Mouse (Mus musculus): ENCODE data around the gene Camsap2. TPM values are rescaled to one million over a fixed set of nuclear protein-coding genes. Genes with fewer than 3 reads are reported as not detected.

Camsap2 gene
- polyA plus RNA-seq, 1 experiment: 10.4 TPM

DNA sequence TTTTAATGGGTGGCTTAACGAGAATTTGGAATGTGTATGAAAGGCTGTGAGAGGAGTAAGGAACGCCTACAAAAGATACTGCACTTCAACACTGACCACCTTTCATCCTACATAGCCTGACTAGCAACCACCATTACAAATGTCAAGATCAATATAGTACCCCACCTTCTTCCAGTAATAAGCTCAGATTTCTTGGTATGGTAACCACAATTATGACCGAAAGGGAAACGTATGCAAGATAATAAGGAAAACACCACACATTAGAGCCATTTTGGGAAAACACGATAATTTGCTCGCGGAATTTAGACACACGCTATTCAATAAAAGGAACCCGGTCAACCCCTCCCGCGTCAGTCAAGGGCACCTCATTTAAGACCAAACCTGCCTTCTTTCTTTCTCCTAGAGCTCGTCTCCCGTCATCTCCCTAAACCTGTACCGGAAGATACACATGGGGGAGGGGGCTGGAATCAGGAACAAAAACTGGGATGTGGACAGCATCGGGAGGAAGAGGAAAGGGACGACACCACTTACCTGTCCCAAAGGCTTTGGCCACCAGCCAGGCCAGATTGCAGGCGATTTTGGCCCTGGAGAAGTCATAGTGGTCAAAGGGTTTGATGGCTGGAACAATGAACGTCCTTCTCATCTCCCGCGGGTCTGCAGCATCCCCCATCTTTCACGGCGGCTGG lies 993 bp downstream of the Camsap2 start:
- Histone ChIP-seq H3K4me3 (ENCODE audit: control insufficient read depth, low read depth, low read length) (peak overlapping the region; percentile 95), H3K36me3 (ENCODE audit: control insufficient read depth, insufficient read depth, low read length) (no peaks in the 10 kb centered on the region), H3K27me3 (ENCODE audit: control insufficient read depth, insufficient read depth, low read length) (no peaks in the 10 kb centered on the region), H3K4me1 (ENCODE audit: control insufficient read depth, insufficient read depth, low read length) (peaks cover 2% of the 10 kb centered on the region), H3K27ac (ENCODE audit: control insufficient read depth, insufficient read depth, low read depth, low read length) (peak overlapping the region; percentile 92)
- TF ChIP-seq CTCF (IDR thresholded peaks at IDR 0.05; ENCODE audit: control insufficient read depth, insufficient read depth, insufficient replicate concordance, low read depth, low read length) (no peak), POLR2A (IDR thresholded peaks at IDR 0.05; ENCODE audit: control insufficient read depth, low read depth, low read length) (no peak)

DNA sequence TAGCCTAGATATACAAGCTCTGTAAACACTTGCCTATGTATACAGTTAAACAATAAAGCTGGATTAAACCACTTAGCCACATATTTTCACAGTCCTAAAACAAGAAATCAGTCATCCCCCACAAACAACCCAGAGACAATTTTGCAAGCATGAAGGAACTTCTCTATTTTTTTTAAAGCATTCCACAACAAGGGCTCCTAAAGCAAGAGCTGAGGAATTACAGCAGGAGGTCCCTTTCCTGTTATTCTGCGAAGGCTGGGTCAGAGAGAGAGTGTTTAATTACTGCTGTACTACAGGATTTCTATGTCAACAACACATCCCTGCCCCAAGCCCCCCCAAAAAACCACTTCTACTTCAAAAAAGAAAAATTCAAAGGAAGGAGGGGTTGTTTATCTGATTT lies 1.6 kb downstream of the Camsap2 start:
- peak overlapping the region; percentile 16; the same call in 1 of the 2 replicates for H3K27ac ChIP-seq (ENCODE audit: control insufficient read depth, insufficient read depth, low read depth, low read length)
- TF ChIP-seq POLR2A (IDR thresholded peaks at IDR 0.05; ENCODE audit: control insufficient read depth, low read depth, low read length) (no peak), CTCF (IDR thresholded peaks at IDR 0.05; ENCODE audit: control insufficient read depth, insufficient read depth, insufficient replicate concordance, low read depth, low read length) (no peak)
- peaks cover 2% of the 10 kb centered on the region for H3K4me1 ChIP-seq (ENCODE audit: control insufficient read depth, insufficient read depth, low read length)
- no peaks in the 10 kb centered on the region for H3K36me3 ChIP-seq (ENCODE audit: control insufficient read depth, insufficient read depth, low read length)
- H3K4me3 ChIP-seq (ENCODE audit: control insufficient read depth, low read depth, low read length): peak overlapping the region; percentile 57; the same call in 1 of the 2 replicates
- no peaks in the 10 kb centered on the region for H3K27me3 ChIP-seq (ENCODE audit: control insufficient read depth, insufficient read depth, low read length)

DNA sequence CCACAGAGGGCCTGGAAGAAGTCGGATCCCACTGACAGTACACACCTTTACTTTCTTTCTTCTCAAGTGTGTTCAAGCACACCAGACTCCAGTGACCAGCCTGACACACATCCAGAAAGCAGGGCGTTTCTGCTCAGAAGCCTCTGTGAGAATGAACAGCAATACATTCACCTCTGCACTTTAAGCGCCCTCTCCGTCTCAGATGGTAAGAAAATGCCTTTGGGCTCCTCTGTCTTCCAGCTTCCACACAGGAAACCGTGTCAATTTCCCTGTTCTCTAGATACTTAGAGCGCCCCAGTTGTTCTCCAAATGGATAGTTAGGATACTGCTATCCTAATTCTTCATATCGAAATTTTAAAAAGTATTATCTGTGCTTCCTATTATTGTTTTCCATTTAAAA lies 2.2 kb downstream of the Camsap2 start:
- Histone ChIP-seq H3K27me3 (ENCODE audit: control insufficient read depth, insufficient read depth, low read length) (no peaks in the 10 kb centered on the region), H3K36me3 (ENCODE audit: control insufficient read depth, insufficient read depth, low read length) (no peaks in the 10 kb centered on the region), H3K4me3 (ENCODE audit: control insufficient read depth, low read depth, low read length) (peak overlapping the region; percentile 71), H3K4me1 (ENCODE audit: control insufficient read depth, insufficient read depth, low read length) (peaks cover 2% of the 10 kb centered on the region), H3K27ac (ENCODE audit: control insufficient read depth, insufficient read depth, low read depth, low read length) (no peak overlapping the region)
- TF ChIP-seq CTCF (IDR thresholded peaks at IDR 0.05; ENCODE audit: control insufficient read depth, insufficient read depth, insufficient replicate concordance, low read depth, low read length): no peak
- TF ChIP-seq POLR2A (IDR thresholded peaks at IDR 0.05; ENCODE audit: control insufficient read depth, low read depth, low read length): no peak

DNA sequence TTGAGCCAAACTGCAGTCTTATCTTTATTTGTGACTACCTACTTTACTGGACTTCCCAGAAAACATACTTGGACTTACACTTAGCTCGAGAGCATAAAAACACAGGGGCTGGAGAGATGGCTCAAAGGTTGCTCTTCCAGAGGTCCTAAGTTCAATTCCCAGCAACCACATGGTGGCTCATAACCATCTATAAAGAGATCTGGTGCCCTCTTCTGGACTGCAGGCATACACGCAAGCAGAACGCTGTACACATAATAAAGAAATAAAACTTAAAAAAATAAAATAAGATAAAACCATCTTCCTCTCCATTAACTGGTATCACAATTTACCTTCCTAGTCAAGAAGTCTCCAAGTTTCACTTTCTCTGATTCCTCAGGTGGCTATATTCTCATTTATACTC lies 5.4 kb downstream of the Camsap2 start:
- Histone ChIP-seq H3K27ac (ENCODE audit: control insufficient read depth, insufficient read depth, low read depth, low read length) (no peak overlapping the region), H3K4me3 (ENCODE audit: control insufficient read depth, low read depth, low read length) (no peak overlapping the region), H3K4me1 (ENCODE audit: control insufficient read depth, insufficient read depth, low read length) (no peaks in the 10 kb centered on the region; the same call in 1 of the 2 replicates), H3K27me3 (ENCODE audit: control insufficient read depth, insufficient read depth, low read length) (no peaks in the 10 kb centered on the region), H3K36me3 (ENCODE audit: control insufficient read depth, insufficient read depth, low read length) (no peaks in the 10 kb centered on the region)
- TF ChIP-seq POLR2A (IDR thresholded peaks at IDR 0.05; ENCODE audit: control insufficient read depth, low read depth, low read length): no peak
- no peak for TF ChIP-seq CTCF (IDR thresholded peaks at IDR 0.05; ENCODE audit: control insufficient read depth, insufficient read depth, insufficient replicate concordance, low read depth, low read length)

DNA sequence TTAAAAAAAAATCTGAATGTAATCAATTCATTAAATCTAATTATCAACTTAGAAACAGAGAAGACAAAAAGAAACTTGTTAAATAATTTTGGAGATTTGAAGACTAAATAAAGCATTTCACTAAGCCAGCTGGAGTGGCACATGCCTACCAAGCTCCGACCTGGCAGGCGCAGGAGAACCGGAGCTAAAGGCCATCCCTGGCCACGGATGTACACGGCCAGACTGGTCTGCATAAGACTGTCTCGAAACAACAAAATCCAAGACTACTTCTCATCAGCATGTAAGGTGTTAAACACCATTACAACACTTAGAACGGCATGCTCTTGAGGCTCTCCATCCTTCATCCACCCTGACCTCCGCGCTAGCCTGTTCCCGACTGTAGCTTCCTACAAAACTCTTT lies 11.2 kb downstream of the Camsap2 start:
- no peaks in the 10 kb centered on the region; the same call in 1 of the 2 replicates for H3K4me1 ChIP-seq (ENCODE audit: control insufficient read depth, insufficient read depth, low read length)
- no peaks in the 10 kb centered on the region for H3K27me3 ChIP-seq (ENCODE audit: control insufficient read depth, insufficient read depth, low read length)
- TF ChIP-seq POLR2A (IDR thresholded peaks at IDR 0.05; ENCODE audit: control insufficient read depth, low read depth, low read length): no peak
- TF ChIP-seq CTCF (IDR thresholded peaks at IDR 0.05; ENCODE audit: control insufficient read depth, insufficient read depth, insufficient replicate concordance, low read depth, low read length): no peak
- H3K4me3 ChIP-seq (ENCODE audit: control insufficient read depth, low read depth, low read length): no peak overlapping the region
- H3K36me3 ChIP-seq (ENCODE audit: control insufficient read depth, insufficient read depth, low read length): no peaks in the 10 kb centered on the region; the same call in 1 of the 2 replicates
- no peak overlapping the region for H3K27ac ChIP-seq (ENCODE audit: control insufficient read depth, insufficient read depth, low read depth, low read length)

DNA sequence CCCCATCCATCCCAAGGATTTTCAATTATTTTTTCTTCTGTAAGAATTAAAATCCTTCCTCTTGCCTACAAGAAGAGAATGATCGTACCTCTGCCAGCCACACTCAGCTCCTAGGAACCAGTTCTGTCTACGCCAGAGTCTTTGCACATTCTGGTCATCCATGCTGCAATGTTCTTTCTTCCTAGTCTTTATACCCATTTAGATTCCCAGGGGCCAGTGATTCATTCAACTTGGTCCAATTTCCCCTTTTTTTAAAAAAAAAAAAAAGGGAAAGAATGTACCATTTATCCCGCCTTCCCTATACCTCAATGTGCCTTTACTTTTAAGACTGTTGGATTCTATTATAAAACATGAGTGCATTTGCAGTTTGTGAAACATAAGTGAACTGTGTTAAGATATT lies 12.4 kb downstream of the Camsap2 start:
- Histone ChIP-seq H3K4me1 (ENCODE audit: control insufficient read depth, insufficient read depth, low read length) (no peaks in the 10 kb centered on the region; the same call in 1 of the 2 replicates), H3K27me3 (ENCODE audit: control insufficient read depth, insufficient read depth, low read length) (no peaks in the 10 kb centered on the region), H3K27ac (ENCODE audit: control insufficient read depth, insufficient read depth, low read depth, low read length) (no peak overlapping the region), H3K4me3 (ENCODE audit: control insufficient read depth, low read depth, low read length) (no peak overlapping the region), H3K36me3 (ENCODE audit: control insufficient read depth, insufficient read depth, low read length) (no peaks in the 10 kb centered on the region; the same call in 1 of the 2 replicates)
- TF ChIP-seq CTCF (IDR thresholded peaks at IDR 0.05; ENCODE audit: control insufficient read depth, insufficient read depth, insufficient replicate concordance, low read depth, low read length) (no peak), POLR2A (IDR thresholded peaks at IDR 0.05; ENCODE audit: control insufficient read depth, low read depth, low read length) (no peak)

DNA sequence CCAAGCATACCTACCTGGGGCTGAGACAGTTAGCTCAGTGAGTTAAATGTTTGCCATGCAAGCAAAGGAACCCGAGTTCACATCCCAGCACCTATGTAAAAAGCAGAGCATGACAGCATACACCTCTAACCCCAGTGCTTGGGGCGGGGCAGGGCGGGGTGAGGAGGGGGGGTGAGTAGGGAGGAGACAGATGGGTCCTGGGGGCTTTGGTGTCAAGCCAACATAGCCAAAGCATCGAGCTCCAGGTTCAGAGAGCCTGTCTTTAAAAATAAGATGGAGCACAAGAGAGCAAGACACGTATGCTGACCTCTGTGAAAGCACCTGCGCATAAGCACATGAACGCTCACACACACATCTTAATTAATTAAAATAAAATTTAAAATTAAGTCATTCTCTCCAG lies 12.8 kb downstream of the Camsap2 start:
- TF ChIP-seq POLR2A (IDR thresholded peaks at IDR 0.05; ENCODE audit: control insufficient read depth, low read depth, low read length): no peak
- TF ChIP-seq CTCF (IDR thresholded peaks at IDR 0.05; ENCODE audit: control insufficient read depth, insufficient read depth, insufficient replicate concordance, low read depth, low read length): no peak
- no peaks in the 10 kb centered on the region; the same call in 1 of the 2 replicates for H3K36me3 ChIP-seq (ENCODE audit: control insufficient read depth, insufficient read depth, low read length)
- H3K27me3 ChIP-seq (ENCODE audit: control insufficient read depth, insufficient read depth, low read length): no peaks in the 10 kb centered on the region

More for the DNA sequence above, 12.8 kb downstream of the Camsap2 start:
- no peak overlapping the region for H3K27ac ChIP-seq (ENCODE audit: control insufficient read depth, insufficient read depth, low read depth, low read length)
- H3K4me1 ChIP-seq (ENCODE audit: control insufficient read depth, insufficient read depth, low read length): no peaks in the 10 kb centered on the region; the same call in 1 of the 2 replicates
- no peak overlapping the region for H3K4me3 ChIP-seq (ENCODE audit: control insufficient read depth, low read depth, low read length)

Data from testis, adult 2 months (tissue).